Mouse (Mus musculus) heart, embryonic 14.5 days (tissue): ENCODE measurements at regions not wholly inside any gene's neighbourhood (a gene's known extent, or its start where the extent isn't known, plus 50 kb on each side); places are given as distances from the start of the nearest gene placed in this dataset.

Source experiments
- ATAC-seq: fragments of 200-750 bp; cut with Nextera tagmentation; 2 replicates; pipeline ENCODE4 v1.8.0; 2017; ENCODE audit warnings: low read depth, moderate TSS enrichment; ENCODE audit not compliant: insufficient number of reproducible peaks, insufficient read depth, low FRiP score
- H3K27ac ChIP-seq, 2 experiments: fragments of 200-500 bp in 1 of 2; fragments of 300-500 bp in 1 of 2; sonication (generic) in 1 of 2; replicated peaks in 1 of 2; 2 replicates each; pipeline ENCODE4 v1.5.1; 2012 to 2014; ENCODE audit warnings: low read depth in 2 of 2, low read length in 2 of 2, control low read depth in 1 of 2, mild to moderate bottlenecking in 1 of 2, mixed read lengths in 1 of 2; ENCODE audit not compliant: control insufficient read depth in 1 of 2, insufficient read depth in 1 of 2
- H3K27me3 ChIP-seq: fragments of 300-500 bp; sonication (generic); 2 replicates; pipeline ENCODE4 v1.6.1; 2014; ENCODE audit warnings: mild to moderate bottlenecking, low read length, control low read depth; ENCODE audit not compliant: control insufficient read depth, insufficient read depth
- H3K36me3 ChIP-seq: fragments of 300-500 bp; sonication (generic); 2 replicates; pipeline ENCODE4 v1.6.1; 2014; ENCODE audit warnings: mild to moderate bottlenecking, control low read depth, low read length, mixed read lengths; ENCODE audit not compliant: control insufficient read depth, insufficient read depth
- H3K4me1 ChIP-seq, 2 experiments: fragments of 200-500 bp in 1 of 2; fragments of 300-500 bp in 1 of 2; sonication (generic) in 1 of 2; 2 replicates each; pipeline ENCODE4 v1.6.1; 2012 to 2014; ENCODE audit warnings: low read length in 2 of 2, control low read depth in 1 of 2, mixed read lengths in 1 of 2; ENCODE audit not compliant: control insufficient read depth in 2 of 2, insufficient read depth in 2 of 2
- H3K4me2 ChIP-seq: fragments of 300-500 bp; sonication (generic); 2 replicates; pipeline ENCODE4 v1.6.1; 2014; ENCODE audit warnings: mild to moderate bottlenecking, low read length
- H3K4me3 ChIP-seq, 2 experiments: fragments of 200-500 bp in 1 of 2; fragments of 300-500 bp in 1 of 2; sonication (generic) in 1 of 2; 2 replicates each; pipeline ENCODE4 v1.5.1; 2012 to 2014; ENCODE audit warnings: low read length in 2 of 2, mild to moderate bottlenecking in 2 of 2, control low read depth in 1 of 2, low read depth in 1 of 2, moderate library complexity in 1 of 2; ENCODE audit not compliant: control insufficient read depth in 1 of 2, insufficient read depth in 1 of 2
- H3K9ac ChIP-seq: fragments of 300-500 bp; sonication (generic); 2 replicates; pipeline ENCODE4 v1.6.1; 2014; ENCODE audit warnings: mild to moderate bottlenecking, low read length
- H3K9me3 ChIP-seq: fragments of 300-500 bp; sonication (generic); 2 replicates; pipeline ENCODE4 v1.6.1; 2016; ENCODE audit warnings: low read length, control low read depth; ENCODE audit not compliant: control insufficient read depth
- WGBS: fragments of 180-500 bp; shearing (Covaris S2); extraction: QIAGEN DNeasy Blood & Tissue Kit; methylation state at CpG from one replicate; pipeline ENCODE4 v1.1.7; 2014; 5-methylcytosine and 5-hydroxymethylcytosine counted together

- H3K27me3 ChIP-seq: no peaks in the 10 kb centered on the region
- no peak overlapping the region for H3K9ac ChIP-seq
- peaks cover 6 to 9% of the 10 kb centered on the region in 2 experiments; a peak in 3 of 4 replicates for H3K4me1 ChIP-seq
- peak overlapping the region; percentile 24 for H3K4me2 ChIP-seq
- no peaks in the 10 kb centered on the region for H3K9me3 ChIP-seq
- no peak for ATAC-seq
- no peaks in the 10 kb centered on the region for H3K36me3 ChIP-seq
- WGBS: 14% methylated on average over 8 of the region's 8 CpGs
- H3K4me3 ChIP-seq: no peak overlapping the region
- peak overlapping the region; percentile 41 to 70 for H3K27ac ChIP-seq
These were observed 62.2 kb upstream of the Teddm2 start for GRCm38 (mm10) chr1:153962161-153962720.

- no peak overlapping the region for H3K9ac ChIP-seq
- no peaks in the 10 kb centered on the region for H3K9me3 ChIP-seq
- no peak for ATAC-seq
- H3K27ac ChIP-seq: no peak overlapping the region
- 65% methylated on average over 9 of the region's 9 CpGs for WGBS
- no peak overlapping the region for H3K4me3 ChIP-seq
- H3K4me1 ChIP-seq: peaks cover 6 to 9% of the 10 kb centered on the region in 2 experiments; a peak in 3 of 4 replicates
- no peaks in the 10 kb centered on the region for H3K27me3 ChIP-seq
- no peak overlapping the region for H3K4me2 ChIP-seq
- no peaks in the 10 kb centered on the region for H3K36me3 ChIP-seq
These were observed 63.8 kb upstream of the Teddm2 start for GRCm38 (mm10) chr1:153963744-153964342.

- ATAC-seq: no peak
- 72% methylated on average over 4 of the region's 4 CpGs for WGBS
These were observed 69.4 kb upstream of the Teddm2 start for GRCm38 (mm10) chr1:153969401-153969800.

DNA sequence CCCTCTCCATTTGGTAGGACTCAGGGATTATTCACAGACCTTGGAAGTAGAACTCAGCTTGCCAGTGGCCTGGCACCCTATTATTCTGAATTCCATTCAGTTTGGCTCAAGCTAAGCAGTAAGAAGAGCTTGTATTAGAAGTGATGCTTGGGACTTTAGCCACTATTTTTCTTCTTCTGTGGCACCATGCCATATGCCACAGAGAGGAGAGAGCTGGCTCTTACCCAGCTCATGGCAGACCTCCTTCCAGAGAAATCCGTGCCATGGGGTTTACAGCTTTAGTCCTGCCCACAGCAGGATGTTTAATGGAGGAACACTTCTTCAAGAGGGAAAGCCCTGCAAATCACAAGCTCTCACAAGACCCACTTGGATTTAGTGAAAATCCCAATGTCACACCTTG, 74.3 kb upstream of the Teddm2 start:
- Histone ChIP-seq H3K9ac (no peak overlapping the region), H3K4me2 (no peak overlapping the region), H3K27me3 (no peaks in the 10 kb centered on the region), H3K27ac (no peak overlapping the region), H3K4me1 (no peaks in the 10 kb centered on the region), H3K4me3 (no peak overlapping the region), H3K9me3 (no peaks in the 10 kb centered on the region), H3K36me3 (no peaks in the 10 kb centered on the region)
- no peak for ATAC-seq
- WGBS: 55% methylated on average over 1 of the region's 1 CpGs

More at GRCm38 (mm10) chr1:153969401-153969800, 69.4 kb upstream of the Teddm2 start:
- Histone ChIP-seq H3K36me3 (no peaks in the 10 kb centered on the region), H3K4me2 (no peak overlapping the region), H3K4me1 (no peaks in the 10 kb centered on the region), H3K27me3 (no peaks in the 10 kb centered on the region), H3K4me3 (no peak overlapping the region), H3K27ac (no peak overlapping the region), H3K9ac (no peak overlapping the region), H3K9me3 (no peaks in the 10 kb centered on the region)

GRCm38 (mm10) chr1:153977963-153978726, 78.1 kb upstream of the Teddm2 start:
- no peak for ATAC-seq
- H3K4me1 ChIP-seq: peaks cover 0 to 8% of the 10 kb centered on the region in 2 experiments; a peak in 2 of 4 replicates
- no peak overlapping the region for H3K9ac ChIP-seq
- 62% methylated on average over 5 of the region's 5 CpGs for WGBS
- no peaks in the 10 kb centered on the region for H3K36me3 ChIP-seq
- H3K27ac ChIP-seq: no peak overlapping the region
- H3K27me3 ChIP-seq: no peaks in the 10 kb centered on the region
- H3K4me2 ChIP-seq: no peak overlapping the region
- H3K4me3 ChIP-seq: no peak overlapping the region
- no peaks in the 10 kb centered on the region for H3K9me3 ChIP-seq

DNA sequence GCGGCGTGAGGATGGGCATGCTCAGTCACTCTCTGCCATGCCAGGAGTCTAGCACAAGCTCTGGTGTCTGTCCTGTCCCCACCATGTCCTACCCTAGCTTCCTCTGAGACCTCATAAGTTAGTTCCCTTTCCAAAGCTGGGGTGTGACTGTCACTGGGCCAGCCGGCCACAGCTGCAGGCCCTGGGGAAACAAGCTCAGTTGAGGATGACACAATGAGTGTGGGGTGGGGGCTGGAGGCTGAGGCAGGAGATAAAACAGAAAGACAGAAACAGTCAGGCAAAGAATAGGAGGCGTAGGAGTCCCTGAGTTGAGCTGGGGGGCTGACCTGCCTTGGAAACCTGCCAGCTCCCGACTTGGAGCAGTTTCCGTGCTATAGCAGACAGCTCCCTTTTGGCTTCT, 80.9 kb upstream of the Teddm2 start:
- H3K27ac ChIP-seq: no peak overlapping the region
- no peak overlapping the region for H3K4me3 ChIP-seq
- no peak overlapping the region for H3K4me2 ChIP-seq
- H3K4me1 ChIP-seq: peaks cover 0 to 8% of the 10 kb centered on the region in 2 experiments; a peak in 2 of 4 replicates
- H3K27me3 ChIP-seq: no peaks in the 10 kb centered on the region
- WGBS: 39% methylated on average over 6 of the region's 6 CpGs
- no peak overlapping the region for H3K9ac ChIP-seq
- H3K9me3 ChIP-seq: 0 out of 2 replicates have a peak, but pooled peaks cover 2% of the 10 kb centered on the region
- H3K36me3 ChIP-seq: no peaks in the 10 kb centered on the region
- ATAC-seq: no peak; the same call in 1 of the 2 replicates

DNA sequence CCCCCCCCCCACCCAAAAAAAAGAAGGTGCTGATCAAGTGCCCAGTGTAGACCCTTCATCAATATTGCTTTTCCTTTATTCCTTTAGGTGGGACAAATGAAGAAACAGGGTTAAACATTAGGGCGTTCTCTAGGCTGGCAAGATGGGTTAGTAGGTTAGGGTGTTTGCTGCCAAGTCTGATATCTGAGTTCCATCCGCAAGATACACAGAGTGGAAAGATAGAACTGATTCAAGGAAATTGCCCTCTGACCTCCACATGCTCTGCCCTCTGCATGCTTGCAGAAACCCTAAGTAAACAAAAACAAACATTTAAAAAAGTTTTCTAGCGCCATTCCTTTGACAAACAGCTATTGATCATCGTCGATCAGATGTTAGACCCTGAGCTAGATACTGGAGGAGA, 85.6 kb upstream of the Teddm2 start:
- H3K9me3 ChIP-seq: 0 out of 2 replicates have a peak, but pooled peaks cover 4% of the 10 kb centered on the region
- H3K9ac ChIP-seq: no peak overlapping the region
- H3K4me1 ChIP-seq: peaks cover 0 to 7% of the 10 kb centered on the region in 2 experiments; a peak in 3 of 4 replicates
- no peak for ATAC-seq
- H3K4me3 ChIP-seq: no peak overlapping the region
- H3K4me2 ChIP-seq: no peak overlapping the region
- 87% methylated on average over 5 of the region's 5 CpGs for WGBS
- no peak overlapping the region for H3K27ac ChIP-seq
- H3K27me3 ChIP-seq: no peaks in the 10 kb centered on the region
- H3K36me3 ChIP-seq: no peaks in the 10 kb centered on the region
